Mouse (Mus musculus): Measurements from ENCODE around the gene Nprl3. TPM values are rescaled to one million over a fixed set of nuclear protein-coding genes. Genes with fewer than 3 reads are reported as not detected.

The Nprl3 gene
- polyA plus RNA-seq, 3 experiments from 2014 or later, result 27.3 to 55.0 (median 45.7) TPM

- ATAC-seq, result no peak
These were observed 72.9 kb downstream of the Nprl3 start for GRCm38 (mm10) chr11:32194626-32195025.

- ATAC-seq, result no peak
These were observed 73.4 kb downstream of the Nprl3 start for GRCm38 (mm10) chr11:32194086-32194485.

- ATAC-seq, result no peak
These were observed 74.4 kb downstream of the Nprl3 start for GRCm38 (mm10) chr11:32193156-32193555.

GRCm38 (mm10) chr11:32190603-32191110 is 76.8 kb downstream of the Nprl3 start:
- no peak for ATAC-seq

- no peak for ATAC-seq
These were observed 77.4 kb downstream of the Nprl3 start for GRCm38 (mm10) chr11:32190119-32190518.

GRCm38 (mm10) chr11:32189434-32189833 is 78.1 kb downstream of the Nprl3 start:
- ATAC-seq, result no peak

- ATAC-seq, result no peak
These were observed 78.6 kb downstream of the Nprl3 start for GRCm38 (mm10) chr11:32188881-32189280.

- ATAC-seq, result no peak
These were observed 80.3 kb downstream of the Nprl3 start for GRCm38 (mm10) chr11:32187256-32187655.

GRCm38 (mm10) chr11:32186031-32186430 is 81.5 kb downstream of the Nprl3 start:
- no peak for ATAC-seq

- no peak for ATAC-seq
These were observed 83.0 kb downstream of the Nprl3 start for GRCm38 (mm10) chr11:32184469-32184868.

- peak; percentile 48 for ATAC-seq
These were observed 85.3 kb downstream of the Nprl3 start for GRCm38 (mm10) chr11:32181973-32182868.

- ATAC-seq, result no peak
These were observed 86.3 kb downstream of the Nprl3 start for GRCm38 (mm10) chr11:32181246-32181645.

GRCm38 (mm10) chr11:32178506-32178905 is 89.0 kb downstream of the Nprl3 start:
- no peak for ATAC-seq

Other genes with a start within 250 kb of the Nprl3 start
- 1 to 10 TPM; 2.8 to 5.4 (median 4.9) TPM for gene Il9r, start 67.4 kb downstream of the Nprl3 start, polyA plus RNA-seq (2017; shearing (Covaris generic))
- gene Snrnp25, start 62.3 kb downstream of the Nprl3 start, polyA plus RNA-seq (2017; shearing (Covaris generic)), result 10 to 100 TPM; 52.9 to 74.7 (median 56.9) TPM
- under 1 TPM in 1 of 3 experiments, not detected in 2; 0.70 TPM for gene Rhbdf1, start 45.4 kb downstream of the Nprl3 start, polyA plus RNA-seq (2017; shearing (Covaris generic))
- 10 to 100 TPM; 26.3 to 35.5 (median 32.8) TPM for gene Mpg, start 41.2 kb downstream of the Nprl3 start, polyA plus RNA-seq (2017; shearing (Covaris generic))
- gene Hba-x, start 8.7 kb upstream of the Nprl3 start, polyA plus RNA-seq (2017; shearing (Covaris generic)), result not detected
- 1 to 10 TPM; 3.7 to 7.5 (median 6.0) TPM for gene Hba-a1, start 15.8 kb upstream of the Nprl3 start, polyA plus RNA-seq (2017; shearing (Covaris generic))
- gene Hbq1b, start 19.3 kb upstream of the Nprl3 start, polyA plus RNA-seq (2017; shearing (Covaris generic)), result not detected
- 10 to 100 TPM; 11.3 to 24.9 (median 18.9) TPM for gene Hba-a2, start 28.8 kb upstream of the Nprl3 start, polyA plus RNA-seq (2017; shearing (Covaris generic))
- not detected for gene Hbq1a, start 32.4 kb upstream of the Nprl3 start, polyA plus RNA-seq (2017; shearing (Covaris generic))
- gene Sh3pxd2b, start 80.1 kb upstream of the Nprl3 start, polyA plus RNA-seq (2017; shearing (Covaris generic)), result not detected
- gene Ubtd2, start 187.7 kb upstream of the Nprl3 start, polyA plus RNA-seq (2017; shearing (Covaris generic)), result 1 to 10 TPM; 2.1 to 3.7 (median 2.9) TPM

All from inflammation-experienced regulatory T-cells, adult 6 months (primary cell).